Mouse (Mus musculus) right cerebral cortex, adult 2 months (tissue): ENCODE measurements around the gene Ppm1n.
"Not testable (repeated sequence)": the region's sequence is repeated elsewhere in the genome, so short reads cannot be mapped to it uniquely, and the experiment has no call there.

Source experiments
- DNase-seq, 2 experiments: peaks; one replicate each; pipeline ENCODE4 v3.0.0; 2021 to 2022; ENCODE audit warnings: low spot score in 2 of 2

The Ppm1n gene

GRCm38 (mm10) chr7:19282791-19283405 lies 3.0 kb upstream of the Ppm1n start:
- DNase-seq: peak; percentile 33 to 58

DNA sequence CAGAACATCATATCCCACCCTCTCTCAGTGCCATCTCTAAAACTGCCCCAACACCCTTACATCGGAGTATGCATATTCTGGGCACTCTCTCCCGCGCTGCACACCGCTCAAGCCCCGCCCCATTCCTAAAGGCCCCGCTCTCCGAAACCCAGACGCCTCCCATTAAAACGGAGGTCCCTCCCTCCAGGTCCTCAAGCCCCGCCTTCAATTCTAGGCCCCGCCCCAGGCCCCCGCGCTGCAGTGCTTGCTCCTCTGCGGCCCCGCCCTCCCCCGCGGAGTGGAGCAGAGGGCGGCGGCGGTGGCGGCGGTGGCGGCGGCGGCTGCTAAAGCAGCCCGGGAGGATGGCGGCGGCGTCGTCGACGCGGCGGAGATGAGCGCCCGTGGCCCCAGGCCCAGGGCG lies 2.5 kb upstream of the Ppm1n start, which contains the start of gene Rtn2:
TSS of gene Rtn2 (plus strand) at position 240 of the 400 bp plus-strand sequence.
- DNase-seq: peak; percentile 73 to 77

DNA sequence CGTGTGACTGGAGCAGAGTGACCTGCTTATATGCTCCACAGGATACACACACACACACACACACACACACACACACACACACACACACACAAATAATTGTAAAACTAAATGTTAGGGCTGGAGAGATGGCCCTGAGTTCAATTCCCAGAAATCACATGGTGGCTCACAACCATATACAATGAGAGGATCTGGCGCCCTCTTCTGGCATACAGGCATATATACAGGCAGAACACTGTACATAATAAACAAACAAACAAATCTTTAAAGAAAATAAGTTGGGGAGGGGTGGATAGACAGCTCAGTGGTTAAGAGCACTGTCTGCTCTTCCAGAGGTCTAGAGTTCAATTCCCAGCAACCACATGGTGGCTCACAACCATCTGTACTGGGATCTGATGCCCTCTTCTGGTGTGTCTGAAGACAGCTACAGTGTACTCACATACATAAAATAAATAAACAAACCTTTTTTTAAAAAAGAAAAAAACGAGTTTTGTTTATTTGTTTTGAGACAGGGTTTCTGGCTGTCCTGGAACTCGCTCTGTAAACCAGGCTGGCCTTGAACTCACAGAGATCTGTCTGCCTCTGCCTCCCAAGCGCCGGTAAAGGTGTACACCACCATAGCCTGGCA lies 1.9 kb upstream of the Ppm1n start:
- DNase-seq: not testable (repeated sequence)

DNA sequence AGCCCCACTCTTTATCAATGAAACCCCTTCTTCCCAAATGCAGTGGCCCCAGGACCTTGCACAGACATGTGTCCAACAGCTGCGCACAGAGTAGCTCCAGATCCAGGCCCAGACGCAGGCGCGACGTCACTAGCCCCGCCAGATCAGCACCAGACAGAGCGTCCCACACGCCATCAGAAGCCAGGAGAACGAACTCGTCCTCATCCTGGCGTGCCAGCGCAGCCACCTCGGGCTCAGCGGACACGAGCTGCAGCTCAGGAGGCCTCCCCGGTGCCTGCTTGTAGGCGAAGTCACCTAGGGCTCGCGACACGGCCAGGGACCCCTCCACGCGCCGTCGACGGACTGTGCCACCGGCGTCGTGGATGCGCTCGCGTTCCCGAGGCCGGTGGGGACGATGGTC lies 812 bp downstream of the Ppm1n start:
- no peak for DNase-seq

GRCm38 (mm10) chr7:19276253-19276652 lies 3.6 kb downstream of the Ppm1n start:
- no peak for DNase-seq

DNA sequence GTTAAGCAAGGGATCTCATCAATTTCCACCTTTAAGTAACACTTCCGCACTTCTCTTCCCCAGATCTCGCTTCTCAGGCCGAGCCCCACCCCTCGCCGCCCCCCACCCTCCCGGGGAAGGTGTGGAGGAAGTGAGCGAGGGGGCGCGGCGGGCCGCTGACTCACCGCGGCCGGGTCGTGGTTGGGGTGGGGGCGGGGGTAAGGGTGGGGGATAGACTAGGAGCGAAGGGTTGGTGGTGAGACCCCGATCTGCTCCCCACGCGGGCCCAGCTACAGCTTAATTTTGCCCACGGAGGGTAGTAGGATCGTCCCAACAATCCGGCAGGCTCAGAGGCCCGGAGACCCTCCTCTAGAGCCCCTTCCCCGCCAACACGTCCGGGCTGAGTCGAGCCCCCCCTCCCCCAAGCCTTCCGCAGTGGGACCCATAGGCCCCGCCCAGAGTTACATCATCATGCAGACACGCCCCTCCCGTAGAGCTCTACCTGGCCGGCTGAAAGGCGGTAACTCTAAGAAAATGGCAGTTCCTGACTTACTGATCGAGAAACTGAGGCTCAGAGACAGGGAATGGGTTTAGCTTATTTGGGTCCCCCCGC lies 7.6 kb downstream of the Ppm1n start:
- DNase-seq: no peak

DNA sequence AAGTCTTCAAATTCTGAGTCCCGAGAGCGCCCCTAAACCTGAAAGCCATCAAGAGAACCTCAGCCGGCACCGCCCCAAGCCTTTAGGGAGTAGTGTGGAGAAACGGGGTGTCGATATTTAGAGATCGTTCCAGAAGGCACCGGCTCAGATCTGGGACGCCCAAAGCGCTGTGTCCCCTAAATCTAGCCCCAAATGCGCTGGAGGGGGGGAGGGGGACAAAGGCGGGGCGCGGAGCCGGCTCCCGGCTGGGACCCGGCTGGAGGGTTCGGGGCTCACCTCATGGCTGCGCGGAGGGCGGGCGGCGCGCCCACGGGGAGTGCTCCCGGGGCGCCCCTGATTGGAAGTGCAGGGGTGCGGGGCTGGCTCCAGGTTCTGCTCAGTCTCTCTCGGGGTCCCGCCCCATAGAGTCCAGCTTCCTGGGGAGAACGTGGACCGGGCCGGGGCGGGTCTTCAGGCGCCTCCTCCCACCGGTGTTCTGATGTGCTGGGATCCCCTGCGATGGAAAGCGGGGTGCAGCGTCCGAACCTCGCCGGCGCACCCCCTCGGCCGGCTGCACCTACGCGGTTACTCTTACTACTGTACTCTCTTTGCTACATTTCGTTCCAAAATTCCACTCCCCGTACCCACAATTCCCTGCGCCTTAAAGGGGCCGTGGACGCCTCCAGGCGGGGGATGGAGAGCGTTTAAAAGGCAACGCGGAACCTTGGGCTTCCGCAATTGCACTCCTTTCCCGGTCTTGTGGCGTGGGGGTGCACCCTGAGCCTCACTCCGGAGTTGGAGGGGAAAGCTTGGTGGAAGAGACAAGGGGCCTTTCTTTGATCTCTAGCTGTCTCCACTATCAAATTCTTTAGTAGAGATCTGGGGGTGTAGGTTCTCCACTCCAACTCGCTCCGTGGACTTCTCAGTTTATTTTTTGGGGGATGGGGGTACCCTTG lies 8.4 kb downstream of the Ppm1n start, which contains the start of gene Vasp:
TSS of gene Vasp (minus strand) at position 580 of the 935 bp plus-strand sequence.
- DNase-seq: peak; percentile 87 to 90

GRCm38 (mm10) chr7:19270509-19271237 lies 9.2 kb downstream of the Ppm1n start:
- DNase-seq: no peak

DNA sequence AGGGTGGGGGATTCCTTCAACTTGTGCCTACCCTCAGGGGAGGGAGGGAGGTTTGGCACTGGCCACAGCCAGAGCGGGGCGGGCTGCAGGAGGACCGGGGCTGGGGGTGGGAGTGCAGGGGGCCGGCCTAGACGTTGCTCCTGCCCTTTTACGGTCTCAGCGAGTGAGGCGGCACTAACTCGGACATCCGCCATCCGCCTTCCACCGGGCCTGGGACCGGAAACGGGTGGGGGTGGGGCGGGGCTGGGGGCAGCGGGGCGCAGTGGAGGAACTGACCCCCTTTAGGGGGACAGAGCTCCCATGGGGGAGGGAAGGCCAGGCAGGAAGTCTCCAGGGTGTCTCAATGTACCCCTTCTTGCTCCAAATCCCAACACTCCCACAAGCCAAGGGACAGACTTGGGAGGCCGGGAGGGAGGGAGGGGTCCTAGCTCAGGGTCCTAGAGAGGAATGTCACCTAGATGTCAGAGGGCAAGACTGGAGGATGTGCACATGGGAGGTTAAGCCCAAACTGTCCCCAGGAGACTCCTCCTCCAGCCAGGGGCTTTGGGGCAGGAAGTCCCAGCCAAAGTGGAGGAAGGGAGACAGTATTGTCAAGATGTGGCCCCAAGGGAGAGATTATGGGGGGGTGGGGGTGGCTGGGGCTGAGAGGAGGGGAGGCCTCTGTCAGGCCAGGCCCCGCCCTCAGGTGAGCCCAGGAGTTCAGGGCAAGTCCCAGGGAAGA lies 10.0 kb downstream of the Ppm1n start:
- DNase-seq: no peak

DNA sequence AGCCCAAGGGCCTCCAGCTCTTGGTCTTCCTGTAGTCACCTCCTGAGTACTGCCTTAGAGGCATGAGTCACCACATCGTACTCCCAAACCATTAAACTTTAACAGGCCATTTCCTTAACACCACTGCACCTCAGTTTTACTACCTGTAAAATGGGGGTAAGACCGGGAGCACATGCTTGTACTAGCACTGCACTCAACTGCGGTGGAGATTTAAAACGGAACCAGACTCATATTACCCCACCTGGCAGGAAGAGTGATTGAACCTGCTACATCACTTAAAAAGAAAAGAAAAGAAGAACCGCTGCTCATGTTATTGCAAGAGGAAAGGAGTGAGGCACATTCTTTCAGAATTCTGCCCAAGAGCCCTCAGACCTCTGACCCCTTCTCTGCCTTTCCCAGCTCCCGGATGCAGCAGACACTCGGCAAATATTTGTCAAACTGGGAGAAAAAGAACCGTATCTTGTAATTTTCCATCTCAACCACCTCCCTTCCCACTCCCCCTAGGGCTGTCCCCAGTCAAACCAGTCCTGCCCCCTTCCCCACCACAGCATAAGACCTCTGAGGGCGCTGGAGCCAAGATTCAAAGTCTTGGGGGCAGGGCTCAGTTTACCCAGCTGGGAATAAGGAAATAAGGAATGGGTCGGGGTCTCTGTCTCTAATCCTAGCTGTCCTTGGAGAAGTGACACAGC lies 10.7 kb downstream of the Ppm1n start:
- no peak for DNase-seq

GRCm38 (mm10) chr7:19267051-19267450 lies 12.8 kb downstream of the Ppm1n start:
- DNase-seq: no peak

DNA sequence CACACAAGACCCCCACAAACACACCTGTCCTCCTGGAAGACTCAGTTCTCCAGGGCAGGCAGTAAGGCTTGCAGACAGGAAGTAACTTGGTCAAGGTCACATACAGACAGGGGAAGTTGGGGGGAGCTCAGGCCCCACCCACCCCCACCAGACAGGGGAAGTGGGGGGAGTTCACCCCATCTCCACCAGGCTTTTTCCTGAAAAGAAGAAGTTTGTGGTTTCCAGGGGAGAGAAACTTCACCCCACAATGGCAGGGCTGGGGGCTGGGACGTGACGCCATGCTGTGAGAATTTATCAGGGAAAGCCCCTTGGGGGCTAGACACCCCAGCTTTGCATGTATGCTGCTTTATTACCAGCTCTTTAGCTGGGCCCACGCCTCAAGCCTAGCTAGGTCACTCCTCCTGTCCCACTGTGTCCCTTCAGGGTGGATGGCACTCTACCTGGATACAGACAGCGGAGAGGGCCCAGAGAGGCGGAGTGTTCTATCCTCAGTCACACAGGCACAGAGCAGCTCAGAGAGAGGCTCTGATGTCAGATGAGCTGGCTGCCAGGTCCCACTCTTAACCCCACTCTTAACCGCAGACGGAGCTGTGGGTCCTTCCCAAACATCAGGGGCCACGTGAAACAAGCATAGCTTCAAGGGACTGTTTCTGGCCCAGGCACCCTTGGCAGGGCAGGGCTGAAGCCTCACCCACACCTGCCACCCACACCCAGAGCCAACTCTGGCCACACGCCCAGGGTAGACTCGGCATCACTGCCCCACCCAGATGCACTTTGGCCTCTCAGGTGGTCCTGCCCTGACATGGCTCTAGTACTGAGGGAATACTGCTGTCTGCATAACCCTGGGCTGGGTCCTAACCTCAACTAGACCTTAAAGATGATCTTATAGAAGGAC lies 13.7 kb downstream of the Ppm1n start:
- no peak for DNase-seq

DNA sequence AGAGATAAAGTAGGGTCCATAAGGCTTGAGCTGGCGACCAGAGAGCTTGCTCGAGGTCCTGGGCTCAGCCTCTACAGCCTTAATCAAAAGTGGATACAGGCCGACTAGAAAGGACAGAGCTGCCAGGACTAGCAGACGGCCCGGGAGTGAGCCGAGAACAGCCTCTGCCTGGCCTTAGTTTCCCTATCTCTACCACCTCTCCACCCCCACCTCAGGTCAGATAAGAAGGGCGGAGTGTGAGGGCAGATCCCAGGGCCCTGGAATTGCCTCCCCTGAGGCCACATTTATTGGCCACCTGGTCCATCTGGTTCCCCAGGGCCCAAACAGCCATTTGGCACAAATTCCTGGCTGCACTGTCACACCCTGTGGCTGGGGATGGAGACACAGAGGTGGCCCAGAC lies 14.7 kb downstream of the Ppm1n start:
- DNase-seq: no peak

GRCm38 (mm10) chr7:19258336-19258735 lies 21.5 kb downstream of the Ppm1n start:
- no peak for DNase-seq

DNA sequence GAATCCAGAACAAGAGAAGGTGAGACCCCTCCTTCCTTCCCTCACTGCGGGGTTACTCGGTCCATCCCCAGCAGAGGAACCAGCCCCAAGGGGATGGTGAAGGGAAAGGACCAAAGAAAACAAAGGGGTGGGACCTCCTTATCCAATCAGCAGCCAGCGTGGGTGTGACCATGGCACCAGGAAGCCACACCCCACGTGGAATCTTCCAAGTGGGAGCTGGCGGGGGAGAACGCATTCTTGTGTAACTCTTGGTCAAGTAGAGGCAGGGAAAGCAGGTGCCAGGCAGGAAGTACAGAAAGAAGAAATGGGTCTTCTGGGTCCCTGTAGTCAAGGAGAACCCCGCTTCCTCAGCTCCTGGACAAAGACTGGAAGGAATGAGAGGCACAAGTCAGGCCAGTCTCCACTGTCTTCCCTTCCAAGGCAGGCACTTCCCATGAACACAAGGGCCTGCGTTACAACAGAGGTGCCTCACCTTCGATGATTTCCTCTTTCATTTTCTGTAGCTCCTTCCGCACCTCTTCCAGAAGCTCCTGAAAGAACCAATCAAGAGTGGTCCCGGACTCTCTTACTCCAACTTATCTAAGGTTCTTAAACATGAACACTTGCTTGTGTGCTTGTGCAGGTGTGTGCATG lies 22.4 kb downstream of the Ppm1n start:
- peak in 1 of 2 experiments; percentile 44 for DNase-seq

DNA sequence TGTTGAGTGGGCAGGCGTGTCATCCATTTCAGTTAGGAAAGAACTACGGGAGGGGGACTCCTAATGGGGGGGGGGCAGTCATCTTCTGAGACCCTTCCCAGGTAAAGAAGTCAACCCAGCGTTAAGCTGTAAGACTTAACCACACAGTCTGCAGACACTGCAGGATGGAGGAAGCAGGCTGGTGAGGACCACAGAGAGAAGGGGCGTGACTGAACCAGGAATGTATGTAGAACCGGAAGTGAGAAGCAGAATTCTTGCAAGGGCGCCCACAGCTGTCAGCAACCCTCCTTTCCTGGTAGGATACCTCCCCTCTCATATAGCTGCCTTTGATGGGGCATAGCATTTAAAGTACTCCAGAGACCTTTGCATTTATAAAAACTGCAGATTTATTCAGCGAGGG lies 23.3 kb downstream of the Ppm1n start:
- no peak for DNase-seq

DNA sequence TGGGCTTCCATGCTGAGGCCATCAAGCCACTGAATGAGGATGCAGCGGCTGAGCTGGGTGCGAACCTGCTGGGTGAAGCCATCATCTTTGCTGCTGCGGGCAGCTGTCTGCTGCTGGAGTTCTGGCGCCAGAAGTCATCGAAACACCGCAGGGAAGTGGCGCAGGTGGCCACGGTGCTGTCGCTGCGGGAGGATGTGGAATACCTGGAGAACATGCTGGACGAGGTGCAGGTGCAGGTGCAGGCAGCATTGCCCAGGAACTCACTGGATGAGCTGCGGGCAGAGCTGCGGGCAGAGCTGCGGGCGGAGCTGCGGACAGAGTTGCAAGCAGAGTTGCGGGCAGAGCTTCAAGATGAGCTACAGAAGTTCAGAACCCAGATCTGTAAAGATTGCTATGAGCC lies 24.5 kb downstream of the Ppm1n start:
- DNase-seq: no peak

- DNase-seq: no peak
These were observed 26.4 kb downstream of the Ppm1n start for GRCm38 (mm10) chr7:19253437-19253836.

DNA sequence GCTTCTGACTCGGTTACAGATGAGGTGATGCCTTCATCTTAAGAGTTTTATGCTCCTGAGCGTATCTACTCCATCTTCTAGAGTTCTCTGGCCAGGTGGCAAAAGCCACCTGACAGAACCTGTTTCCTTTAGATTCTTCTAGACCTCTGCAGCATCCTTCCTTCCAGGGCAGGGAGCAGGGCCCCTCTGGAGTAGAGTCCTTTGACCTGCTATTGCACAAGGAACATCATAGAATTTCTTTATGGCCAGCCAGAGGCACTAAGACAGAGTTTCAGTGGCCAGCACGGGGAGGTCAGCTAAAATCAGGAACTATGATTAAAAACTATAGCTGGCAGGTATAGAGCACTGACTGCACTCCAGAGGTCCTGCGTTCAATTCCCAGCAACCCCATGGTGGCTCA lies 27.8 kb downstream of the Ppm1n start:
- DNase-seq: no peak
